Mouse (Mus musculus): ENCODE data around the gene Ncln.

The Ncln gene

DNA sequence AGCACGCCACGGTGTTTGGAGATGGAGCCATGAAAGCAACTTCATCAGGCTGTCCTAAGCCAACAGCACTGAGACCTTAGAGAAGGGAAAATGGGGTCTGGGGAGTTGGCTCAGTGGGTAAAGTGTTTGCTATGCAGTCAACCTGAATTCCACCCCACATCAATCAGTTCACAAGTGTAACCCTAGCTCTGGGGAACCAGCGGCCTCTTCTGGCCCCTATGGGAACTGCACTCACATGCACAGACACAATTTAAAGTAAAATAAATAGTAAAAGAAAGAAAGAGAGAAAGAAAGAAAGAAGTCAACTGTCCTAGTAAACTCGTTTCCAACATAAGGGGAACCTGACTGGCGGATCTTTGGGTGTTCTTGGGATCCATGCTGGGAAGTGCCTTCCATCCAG lies 17.6 kb upstream of the Ncln start:
- no peak for DNase-seq (ENCODE audit: low spot score)

DNA sequence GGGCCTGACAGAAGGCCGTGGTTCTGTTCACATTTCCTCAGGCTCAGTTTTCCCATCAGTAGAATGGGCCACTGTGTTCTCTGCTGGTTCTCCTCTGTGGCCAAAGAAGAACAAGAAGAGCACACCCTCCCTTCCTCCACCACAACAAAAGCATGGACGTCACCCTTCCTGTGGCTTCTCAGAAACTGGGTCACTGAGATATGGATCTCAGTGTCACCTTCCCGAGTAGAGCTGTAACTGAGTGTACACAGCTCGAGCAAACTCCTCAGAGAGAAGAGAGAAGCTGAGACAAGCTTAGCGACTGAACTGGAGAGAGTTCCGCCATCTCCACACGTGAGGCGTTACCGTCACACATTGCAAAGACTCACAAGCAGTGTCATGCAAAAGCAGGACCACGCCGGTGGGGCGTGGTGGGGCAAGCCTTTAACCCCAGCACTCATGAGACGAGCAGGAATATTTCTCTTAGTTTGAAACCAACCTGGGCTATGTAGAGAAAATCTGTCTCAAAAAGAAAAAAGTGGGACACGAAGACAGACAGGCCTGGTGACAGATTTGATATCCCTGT lies 14.1 kb upstream of the Ncln start:
- DNase-seq (ENCODE audit: low spot score) = no peak

DNA sequence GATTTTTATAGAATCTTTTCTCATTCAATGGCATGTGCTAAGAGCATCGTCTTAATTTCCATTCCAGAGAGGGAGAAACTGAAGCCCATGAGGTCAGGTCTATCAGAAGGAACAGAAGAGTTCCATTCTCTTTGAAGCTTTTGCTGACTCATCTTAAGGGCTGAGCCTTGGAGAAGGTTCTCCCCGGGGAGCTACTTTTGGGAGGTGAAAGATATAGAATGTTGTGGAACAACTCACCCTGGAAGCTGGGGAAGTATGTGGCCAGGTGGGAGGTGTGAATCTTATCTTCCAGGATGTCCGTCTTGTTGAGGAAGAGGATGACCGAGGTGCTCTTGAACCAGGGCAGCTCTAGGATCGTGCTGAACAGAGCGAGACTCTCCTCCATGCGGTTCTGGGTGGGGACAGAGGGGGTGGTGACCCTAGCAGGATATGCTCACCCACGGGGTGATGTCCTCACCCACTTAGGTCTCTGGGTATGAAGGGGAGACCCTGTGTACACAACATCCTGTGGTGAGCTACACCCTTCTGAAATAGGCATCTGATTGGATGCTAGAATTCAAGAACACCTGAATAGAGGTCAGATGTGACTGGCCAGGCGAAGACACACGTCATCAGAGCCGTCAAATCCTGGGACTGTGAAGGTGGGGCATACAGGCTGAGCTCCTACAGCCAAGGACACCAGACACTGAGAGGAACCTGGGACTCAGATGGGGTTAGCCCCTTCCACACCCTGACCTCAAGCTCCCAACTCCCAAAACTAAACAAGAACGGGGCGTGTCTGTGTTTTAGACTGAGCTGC lies 11.7 kb upstream of the Ncln start:
- no peak for DNase-seq (ENCODE audit: low spot score)

DNA sequence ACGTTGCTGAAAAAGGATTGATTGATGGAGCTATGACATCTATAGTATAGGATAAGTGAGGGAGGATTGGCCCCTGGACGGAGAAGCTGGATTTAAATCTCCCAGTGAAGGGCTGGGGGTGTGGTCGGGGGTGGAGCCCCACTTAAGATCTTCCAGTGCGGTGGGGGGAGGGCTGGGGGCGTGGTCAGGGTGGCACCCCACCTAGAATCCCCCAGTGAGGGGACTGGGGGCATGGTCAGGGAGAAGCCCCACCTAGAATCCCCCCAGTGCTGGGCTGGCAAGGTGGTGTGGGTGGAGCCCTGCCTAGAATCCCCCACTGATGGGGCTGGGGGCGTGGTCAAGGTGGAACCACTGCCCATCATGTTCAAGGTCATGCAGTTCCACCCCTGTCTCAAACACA lies 10.9 kb upstream of the Ncln start:
- no peak for DNase-seq (ENCODE audit: low spot score)

DNA sequence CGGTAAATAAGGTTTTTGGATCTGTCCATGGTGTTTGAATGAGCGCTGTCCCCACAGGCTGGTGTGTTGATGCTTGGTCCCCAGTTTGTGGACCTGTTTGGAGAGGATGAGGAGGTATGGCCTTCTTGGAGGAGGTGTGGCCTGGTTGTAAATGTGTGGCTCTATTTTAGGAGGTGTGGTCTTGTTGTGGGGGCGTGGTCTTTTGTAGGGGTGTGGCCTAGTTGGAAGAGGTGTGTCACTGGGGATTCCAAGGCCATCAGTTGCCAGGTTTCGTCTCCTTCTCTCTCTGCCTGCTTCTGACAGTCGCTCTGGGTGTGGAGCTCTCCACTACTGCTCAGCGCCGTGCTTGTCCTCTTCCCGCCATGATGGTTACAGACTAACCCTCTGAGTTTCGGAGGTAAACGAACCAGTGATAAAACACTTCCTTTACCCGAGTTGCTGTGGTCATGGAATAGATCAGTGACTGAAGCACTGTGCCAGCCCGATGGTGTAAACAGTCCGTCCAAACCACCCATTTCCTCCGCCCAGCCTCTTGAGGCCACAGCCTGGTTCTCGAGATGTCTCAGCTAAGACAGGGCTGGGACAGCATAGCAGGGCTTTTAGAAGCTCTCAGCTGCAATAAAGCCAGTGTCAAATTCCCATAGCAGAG lies 8.9 kb upstream of the Ncln start:
- no peak for DNase-seq (ENCODE audit: low spot score)

DNA sequence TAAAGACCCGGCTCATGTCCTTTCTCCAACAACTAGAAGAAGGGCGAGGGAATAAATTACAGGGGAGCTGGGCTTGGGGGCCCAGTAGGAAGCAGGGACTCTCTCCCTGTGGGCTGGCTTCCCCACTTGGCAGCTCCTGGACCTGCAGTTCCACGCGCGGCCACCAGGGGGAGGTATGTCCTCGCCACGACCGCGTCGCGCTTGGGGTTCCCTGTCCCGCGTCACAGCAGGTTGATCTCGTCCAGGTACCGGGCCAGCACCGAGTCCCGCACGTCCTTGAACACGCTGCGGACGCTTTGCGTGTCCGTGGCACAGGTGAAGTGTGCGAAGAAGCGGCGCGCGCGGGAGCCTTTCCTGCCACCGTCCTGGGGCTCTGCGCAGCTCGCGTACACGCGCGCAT lies 6.5 kb upstream of the Ncln start:
- peak; percentile 92 for DNase-seq (ENCODE audit: low spot score)

DNA sequence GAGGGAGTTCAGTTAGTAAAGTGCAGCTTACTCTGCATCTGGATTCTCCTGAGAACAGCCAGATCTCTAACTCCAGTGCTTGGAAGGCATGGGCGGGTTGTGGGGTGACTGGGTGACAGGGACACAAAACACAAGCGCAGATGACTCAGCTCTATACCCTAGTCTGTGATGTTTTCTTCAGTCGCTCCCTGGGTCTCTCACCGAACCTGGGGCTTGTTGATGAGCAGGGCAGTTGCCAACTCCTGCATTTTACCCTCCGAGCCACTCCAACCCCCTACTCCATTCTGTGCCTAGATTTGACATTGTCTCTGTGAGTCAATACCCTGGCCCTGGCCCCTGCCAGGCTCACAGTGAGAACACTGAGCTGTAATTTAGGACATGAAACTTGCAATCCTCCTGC lies 5.7 kb upstream of the Ncln start:
- DNase-seq (ENCODE audit: low spot score) = no peak

DNA sequence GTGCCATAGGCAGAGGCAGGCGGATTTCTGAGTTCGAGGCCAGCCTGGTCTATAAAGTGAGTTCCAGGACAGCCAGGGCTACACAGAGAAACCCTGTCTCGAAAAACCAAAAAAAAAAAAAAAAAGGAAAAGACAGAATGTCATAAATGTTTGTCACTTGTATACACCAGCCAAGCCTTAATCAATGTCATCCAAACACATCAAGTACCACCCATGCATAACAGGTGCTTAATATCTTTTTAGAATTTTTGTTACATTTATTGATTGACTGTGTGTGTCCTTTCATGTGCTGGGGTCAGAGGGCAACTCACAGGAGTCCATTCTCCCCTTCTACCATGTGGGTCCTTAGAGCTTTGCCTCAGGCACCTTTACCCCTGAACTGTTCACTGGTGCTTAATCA lies 3.8 kb upstream of the Ncln start, which contains the start of gene S1pr4:
S1pr4 (minus strand) TSS at position 101 of the 400 bp plus-strand sequence.
- DNase-seq (ENCODE audit: low spot score) = no peak

DNA sequence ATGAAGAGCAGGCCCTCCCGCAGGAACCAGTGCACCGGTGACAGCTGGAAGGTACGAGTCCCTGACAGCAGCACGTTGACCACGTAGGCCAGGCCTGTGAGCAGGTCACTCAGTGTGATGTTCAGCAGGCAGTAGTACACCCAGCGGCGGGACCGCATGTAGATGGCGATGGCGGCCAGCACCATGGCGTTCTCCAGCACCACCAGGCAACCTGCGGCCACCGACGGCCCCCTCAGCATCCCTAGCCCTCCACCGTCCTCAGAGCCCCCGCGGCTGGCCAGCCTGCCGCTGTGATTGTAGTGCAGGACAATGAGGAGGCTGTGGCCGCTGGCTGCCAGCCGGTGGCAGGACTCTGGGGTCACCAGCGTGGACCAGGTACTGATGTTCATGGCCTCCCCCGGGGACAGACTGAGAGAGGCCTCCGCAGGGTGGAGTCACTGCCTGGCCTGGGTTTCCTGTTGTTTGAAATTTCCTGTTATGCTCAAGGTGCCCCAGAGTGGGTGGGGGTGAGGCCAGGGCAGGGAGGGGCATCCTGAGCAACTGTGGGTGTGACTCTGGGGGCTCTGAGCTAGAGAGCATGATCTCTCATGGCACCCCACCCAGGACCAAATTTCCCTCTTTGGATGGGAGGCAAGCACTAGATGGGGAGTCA lies 3.2 kb upstream of the Ncln start:
- DNase-seq (ENCODE audit: low spot score) = peak; percentile 11

DNA sequence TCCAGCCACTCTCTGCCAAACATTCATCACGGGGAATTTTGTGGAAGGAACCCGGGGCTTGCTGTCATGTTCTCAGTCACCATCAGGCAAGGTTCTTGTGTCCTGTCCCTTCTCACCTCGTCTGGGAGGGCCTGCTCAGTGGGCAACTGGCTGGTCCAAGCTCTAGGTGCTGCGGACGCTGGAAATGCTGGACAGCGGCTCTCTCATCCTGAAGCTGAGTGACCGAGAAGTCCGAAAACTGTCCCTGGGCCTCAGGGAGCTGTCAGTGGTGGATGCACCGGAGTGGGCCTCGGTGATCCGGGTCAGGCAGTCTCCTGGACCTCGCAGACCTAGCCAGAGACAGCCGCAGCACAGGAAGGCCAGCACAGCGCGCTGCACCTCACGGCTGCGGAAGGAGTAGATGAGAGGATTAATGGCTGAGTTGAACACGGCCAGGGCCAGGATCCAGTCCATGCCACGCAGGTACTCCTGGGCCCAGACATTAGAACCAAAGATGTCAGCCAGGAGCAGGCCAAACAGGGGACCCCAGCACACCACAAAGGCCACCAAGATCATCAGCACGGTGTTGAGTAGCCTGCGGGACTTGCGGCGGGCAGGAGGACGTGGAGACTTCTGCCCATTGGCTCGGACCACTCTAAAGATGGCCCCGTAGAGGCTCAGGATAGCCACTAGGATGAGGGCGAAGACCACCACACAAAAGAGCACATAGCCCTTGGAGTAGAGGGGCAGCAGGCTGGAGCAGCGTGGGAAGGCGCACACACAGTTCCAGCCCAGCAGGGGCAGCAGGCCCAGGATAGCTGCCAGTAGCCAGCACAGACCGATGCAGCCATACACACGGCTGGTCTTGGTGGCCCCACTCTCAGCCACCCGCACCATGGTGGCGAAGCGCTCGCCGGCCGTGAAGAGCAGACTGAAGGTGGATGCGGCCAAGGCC lies 2.4 kb upstream of the Ncln start:
- DNase-seq (ENCODE audit: low spot score) = no peak

DNA sequence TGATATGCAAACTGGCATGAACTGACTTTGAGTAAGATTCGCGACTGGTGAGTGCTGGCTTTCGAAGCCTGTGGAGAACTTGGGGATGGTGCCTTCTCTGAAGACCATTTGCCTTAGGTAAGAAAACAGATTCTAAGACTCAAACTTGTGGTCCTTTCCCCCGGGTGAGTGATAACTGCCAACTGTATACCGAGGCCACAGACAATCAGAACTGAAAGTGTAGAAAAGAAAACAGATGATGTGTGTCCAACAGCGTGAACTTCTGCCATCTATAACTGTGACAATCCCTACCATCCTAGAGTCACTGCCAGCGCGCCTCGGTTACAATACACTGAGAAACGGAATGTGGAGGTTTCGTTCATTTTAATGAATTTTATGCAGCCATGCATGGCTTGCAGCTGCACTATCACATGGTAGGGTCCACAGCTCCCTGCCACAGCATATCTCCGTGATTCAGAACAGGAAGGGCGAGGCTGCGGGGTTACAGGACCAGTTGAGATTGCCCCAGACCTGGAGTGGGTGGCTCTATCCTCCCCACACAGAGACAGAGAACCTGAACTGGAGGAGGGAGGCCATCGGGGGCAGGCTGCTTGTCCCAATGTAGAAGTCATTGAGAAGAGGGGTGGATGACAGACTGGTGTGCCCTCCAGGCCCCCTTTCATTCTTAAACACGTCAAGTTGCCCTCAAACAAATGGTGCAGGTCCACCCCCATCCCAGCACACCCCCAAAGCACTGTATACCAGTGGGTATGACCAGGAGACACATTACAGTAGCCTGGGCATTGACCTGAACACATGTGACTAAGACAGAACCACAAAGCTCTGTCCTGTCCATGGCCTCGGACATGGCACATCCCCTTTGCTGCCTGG lies 1.4 kb upstream of the Ncln start:
- DNase-seq (ENCODE audit: low spot score) = no peak

DNA sequence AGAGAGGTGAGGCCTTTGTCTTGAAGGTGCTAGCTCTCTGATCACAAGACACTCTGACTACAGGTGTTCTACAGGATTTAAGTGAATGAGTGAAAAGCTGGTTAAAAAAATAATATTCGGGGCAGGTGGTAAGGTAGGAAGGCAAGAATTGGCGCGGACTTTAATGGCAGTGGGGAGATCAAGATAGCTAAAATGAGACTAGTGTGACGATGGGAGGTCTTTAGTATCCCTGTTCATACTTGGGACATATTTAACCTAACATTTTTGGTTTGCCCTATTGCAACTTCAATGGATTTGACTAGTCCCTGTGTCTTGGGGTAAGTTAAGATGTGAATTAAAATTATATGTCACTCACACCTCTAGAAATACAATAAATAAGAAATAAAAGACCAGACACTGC lies 777 bp upstream of the Ncln start:
- no peak for DNase-seq (ENCODE audit: low spot score)

DNA sequence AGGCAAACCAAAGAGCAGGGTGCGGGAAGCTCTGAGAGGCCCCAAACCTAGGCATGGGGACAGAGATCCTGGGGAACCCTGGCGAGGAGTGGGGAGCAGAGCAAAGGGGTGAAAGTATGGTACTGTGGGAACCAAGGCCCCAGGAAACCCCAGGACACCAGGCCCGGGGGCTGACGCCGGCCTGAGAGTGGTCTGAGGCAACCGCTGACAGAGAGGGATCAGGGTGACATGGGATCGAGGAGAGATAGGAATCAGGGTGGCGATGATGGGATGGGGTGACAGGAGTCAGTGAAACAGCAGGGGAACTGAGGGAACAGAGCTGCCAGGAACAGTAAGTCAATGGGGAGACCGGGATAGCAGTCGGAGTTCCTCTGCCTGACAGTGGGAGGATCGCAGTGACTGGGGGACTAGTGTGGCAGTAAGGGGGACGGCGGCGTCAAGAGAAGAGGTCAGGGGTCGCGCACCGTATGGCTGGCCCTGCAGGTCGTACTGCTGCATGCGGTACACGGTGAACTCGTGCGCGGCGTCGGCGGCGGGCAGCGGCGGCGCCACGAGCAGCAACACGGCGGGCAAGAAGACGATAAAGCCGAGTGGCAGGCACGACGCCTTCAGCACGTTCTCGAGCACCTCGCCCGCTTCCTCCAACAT lies 452 bp downstream of the Ncln start:
- peak; percentile 69 for DNase-seq (ENCODE audit: low spot score)

DNA sequence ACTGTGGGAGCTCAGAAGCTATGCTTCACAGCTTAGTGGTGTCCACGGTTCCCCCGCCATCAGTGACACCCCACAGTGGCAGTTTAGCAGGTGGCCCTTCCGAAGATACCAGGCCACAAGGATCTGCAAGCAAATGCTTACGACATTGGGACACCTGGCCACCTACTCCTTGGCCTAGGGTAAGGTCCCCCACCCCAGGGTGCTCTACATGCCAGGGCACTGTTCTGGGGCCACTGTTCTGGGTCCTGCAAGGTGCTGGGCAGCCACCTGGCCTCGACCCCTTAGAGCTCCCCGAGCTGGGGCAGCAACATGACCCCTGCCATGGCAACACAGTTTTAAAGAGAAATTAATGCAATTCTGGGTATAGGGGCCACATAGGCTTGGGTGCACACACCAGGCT lies 1.0 kb downstream of the Ncln start:
- no peak for DNase-seq (ENCODE audit: low spot score)

DNA sequence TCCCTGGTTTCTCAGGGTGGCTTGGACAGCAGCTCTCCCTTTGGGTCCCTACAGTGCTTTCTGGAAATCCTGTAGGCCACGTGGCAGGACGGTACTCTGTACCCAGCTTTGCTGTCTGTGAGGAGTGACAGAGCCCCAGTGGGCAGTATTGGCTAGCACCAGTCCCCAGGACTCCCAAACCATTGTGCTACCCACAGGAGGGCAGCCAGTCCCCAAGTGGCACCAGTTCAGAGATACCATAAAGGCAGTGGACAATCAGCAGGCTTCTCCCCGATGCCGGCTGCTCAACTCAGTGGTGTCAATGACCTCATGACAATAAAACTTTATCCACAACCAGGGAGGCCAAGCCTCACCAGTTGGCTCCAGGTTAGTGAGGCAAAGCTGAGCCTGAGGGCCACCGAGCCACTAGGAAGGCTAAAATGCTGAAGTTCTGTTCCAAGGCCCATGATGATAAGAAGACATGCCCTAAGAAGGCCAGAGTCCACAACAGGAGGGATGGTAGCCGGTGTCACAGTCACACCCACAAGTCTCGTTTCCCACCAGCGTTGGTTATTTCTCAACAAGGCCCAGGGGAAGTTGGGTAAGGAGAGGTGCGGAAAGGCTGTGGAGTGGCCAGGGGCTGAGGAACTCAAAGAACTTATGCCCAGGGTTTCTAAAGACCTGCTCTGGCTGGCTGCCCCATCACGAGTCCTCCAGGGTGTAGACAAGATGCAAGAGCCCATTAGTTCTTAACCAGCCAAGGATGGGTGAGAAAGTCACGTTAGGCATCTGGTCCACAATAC lies 1.7 kb downstream of the Ncln start:
- DNase-seq (ENCODE audit: low spot score) = peak; percentile 31

DNA sequence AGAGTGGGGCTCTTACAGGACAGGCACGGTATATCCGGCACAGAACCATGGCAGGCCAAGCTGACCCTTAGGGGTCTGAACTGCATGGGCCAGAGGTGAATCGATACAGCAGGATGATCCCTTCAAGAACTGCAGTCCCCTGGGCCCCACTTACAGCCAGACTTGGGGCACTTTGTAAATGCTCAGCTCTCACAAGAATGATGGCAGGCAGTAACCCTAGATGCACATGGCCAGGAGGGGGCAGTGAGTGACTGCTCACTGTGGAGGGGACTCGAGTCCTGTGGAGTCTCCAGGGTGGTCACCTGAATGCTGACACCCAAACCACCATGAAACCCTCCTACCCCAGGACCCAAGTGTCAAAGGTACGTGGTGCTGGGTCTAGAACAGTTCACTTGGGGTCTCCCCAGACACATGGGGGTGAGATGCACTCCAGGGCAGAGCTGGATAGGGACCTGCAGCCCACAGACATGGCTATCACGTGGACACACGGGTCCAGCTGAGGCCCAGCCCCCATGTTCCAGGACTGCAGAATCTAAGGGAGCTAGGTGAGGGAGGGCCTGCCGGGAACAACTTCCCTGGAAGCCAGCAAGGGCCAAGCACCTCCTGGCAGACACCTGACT lies 2.5 kb downstream of the Ncln start:
- DNase-seq (ENCODE audit: low spot score) = no peak

DNA sequence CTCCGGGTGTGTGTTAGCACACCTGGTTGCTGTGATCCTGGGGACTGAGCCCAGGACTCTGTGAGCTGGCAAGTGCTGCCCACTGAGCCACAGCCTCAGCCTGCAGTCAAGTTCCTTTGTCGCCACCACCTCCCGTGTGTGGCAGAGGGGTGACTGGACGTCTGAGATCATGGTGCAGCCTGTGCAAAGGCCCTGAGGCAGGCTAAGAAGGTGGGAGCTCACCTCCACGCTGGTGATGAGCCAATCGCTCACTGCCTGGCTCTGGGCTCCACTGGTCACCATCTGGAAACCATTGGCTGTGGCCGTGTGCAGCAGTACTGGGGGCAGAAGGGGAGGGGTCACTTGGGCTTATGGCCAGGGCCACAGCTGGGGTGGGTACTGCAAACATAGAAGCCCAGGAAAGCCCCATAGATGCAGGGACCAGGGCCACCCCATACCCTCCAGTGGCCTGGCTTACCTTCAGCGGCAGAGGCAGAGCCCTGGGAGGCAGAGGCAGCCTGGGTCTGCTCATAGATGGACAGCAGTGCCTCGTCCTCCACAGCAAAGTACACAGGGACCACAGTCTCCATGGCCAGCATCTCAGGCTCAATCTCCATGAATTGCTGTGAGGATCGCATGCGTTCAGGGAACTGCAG lies 3.5 kb downstream of the Ncln start:
- DNase-seq (ENCODE audit: low spot score) = no peak

DNA sequence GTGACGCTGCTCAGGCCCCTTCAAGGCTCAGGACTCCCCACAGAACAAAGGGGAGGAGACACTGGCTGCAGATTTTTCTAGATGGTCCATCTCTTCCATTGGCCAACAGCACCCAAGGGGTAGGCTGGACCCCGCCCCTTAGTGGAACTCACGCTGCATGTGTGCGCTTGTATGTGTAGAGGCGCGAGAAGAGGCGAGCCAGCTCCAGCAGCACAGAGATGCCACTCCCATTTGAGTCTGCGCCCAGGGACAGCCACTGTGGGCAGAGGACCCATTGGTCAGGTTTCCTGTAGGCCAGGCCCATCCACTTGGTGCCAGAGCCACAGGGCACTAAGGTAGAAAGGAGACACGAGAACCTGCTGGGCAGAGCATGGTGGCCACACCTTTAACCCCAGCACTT lies 5.2 kb downstream of the Ncln start:
- no peak for DNase-seq (ENCODE audit: low spot score)

DNA sequence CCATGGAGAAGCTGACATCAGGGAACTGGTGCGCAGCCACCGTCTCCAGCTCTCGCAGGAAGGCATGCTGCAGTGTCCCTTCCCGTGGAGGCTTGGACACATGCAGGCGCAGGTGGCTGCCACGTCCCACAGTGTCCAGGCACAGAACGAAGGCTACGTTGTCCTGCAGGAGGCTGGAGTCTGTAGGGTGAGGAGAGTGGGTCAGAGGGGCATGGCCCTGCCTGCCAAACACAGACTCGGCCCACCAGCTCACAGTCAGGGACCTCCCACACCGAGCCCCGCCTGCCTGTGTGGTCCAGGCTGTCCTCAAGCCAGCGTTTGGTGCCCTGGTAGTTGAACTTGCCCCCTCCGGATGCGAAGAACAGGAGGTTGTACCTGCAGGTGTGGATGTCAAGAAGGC lies 6.3 kb downstream of the Ncln start:
- DNase-seq (ENCODE audit: low spot score) = no peak
